Mouse (Mus musculus): Measurements from ENCODE around the gene Wsb1. TPM values are rescaled to one million over a fixed set of nuclear protein-coding genes. Genes with fewer than 3 reads are reported as not detected.

Gene Wsb1
- polyA plus RNA-seq, 1 experiment from 2014 or later = 233 TPM

DNA sequence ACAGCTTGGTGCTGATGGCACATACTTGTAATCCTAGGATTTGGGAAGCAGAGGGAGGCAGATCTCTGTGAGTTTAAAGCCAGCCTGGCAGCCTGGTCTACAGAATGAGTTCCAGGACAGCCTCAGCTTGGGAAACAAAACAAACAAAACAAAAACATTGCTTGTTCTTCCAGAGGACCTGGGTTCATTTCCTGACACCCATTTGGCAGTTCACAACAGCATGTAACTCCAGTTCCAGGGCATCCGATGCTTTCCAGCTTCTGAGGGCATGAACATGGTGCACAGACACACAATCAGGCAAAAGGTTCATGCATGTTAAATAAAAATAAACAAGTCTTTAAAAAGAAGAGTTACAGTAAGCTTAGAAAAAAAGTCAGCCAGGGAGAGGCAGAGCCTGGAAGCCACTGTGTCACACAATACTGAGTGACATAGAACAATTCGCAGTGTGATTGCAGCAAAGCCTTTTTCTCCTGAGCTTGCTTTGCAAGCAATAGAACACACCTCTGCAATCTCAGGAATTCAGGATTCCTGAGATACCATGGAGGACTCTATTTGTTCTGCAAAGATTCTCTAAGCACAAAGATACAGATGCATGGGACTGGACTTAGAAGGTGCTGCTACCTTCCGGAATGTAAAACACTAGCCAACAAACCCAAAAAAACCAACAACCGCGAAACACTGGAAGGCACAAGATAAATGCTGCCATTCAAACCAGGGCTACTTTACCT is 34.6 kb upstream of the Wsb1 start:
- Histone ChIP-seq H3K4me1 (0 out of 2 replicates have a peak, but pooled peaks cover 8% of the 10 kb centered on the region), H3K4me3 (replicated peaks) (no peak overlapping the region), H3K9ac (no peak overlapping the region), H3K27ac (replicated peaks) (no peak overlapping the region), H3K27me3 (no peaks in the 10 kb centered on the region), H3K36me3 (no peaks in the 10 kb centered on the region), H3K9me3 (replicated peaks) (no peaks in the 10 kb centered on the region), H3K4me2 (replicated peaks) (no peak overlapping the region)
- WGBS = 82% methylated on average over 5 of the region's 5 CpGs
- ATAC-seq (ENCODE audit: insufficient number of reproducible peaks, low FRiP score, low TSS enrichment, low read depth) = no peak

DNA sequence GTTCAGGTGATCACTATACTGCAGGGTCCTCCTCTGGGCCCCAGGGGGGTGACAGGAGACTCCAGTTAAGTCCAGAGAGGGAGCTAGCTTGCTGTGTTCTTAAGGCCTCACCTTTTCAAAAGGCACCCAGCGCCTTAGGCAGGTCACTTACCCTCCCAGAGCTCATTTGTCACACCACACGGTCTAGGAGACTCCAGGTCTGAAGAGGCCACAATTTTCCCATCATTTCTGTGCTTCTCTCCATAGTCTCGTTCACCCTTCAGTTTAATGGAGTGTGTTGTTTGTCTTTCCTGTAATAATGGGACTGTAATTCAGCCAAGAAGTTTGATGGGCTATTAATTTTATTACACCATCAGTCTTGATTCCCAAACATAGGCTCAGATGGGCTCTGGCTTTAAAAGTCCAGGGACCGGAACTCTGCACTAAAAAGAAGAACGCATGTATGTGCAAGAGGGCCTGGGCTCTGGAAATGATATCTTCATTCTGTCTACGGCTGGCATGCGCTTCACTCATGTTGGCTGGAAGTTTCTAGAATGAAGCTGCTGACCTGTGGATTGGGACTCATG is 33.9 kb upstream of the Wsb1 start:
- Histone ChIP-seq H3K9ac (no peak overlapping the region), H3K27ac (replicated peaks) (no peak overlapping the region), H3K4me3 (replicated peaks) (no peak overlapping the region), H3K9me3 (replicated peaks) (no peaks in the 10 kb centered on the region), H3K4me1 (0 out of 2 replicates have a peak, but pooled peaks cover 8% of the 10 kb centered on the region), H3K36me3 (no peaks in the 10 kb centered on the region), H3K27me3 (no peaks in the 10 kb centered on the region), H3K4me2 (replicated peaks) (no peak overlapping the region)
- ATAC-seq (ENCODE audit: insufficient number of reproducible peaks, low FRiP score, low TSS enrichment, low read depth) = no peak
- WGBS = 77% methylated on average over 7 of the region's 7 CpGs

DNA sequence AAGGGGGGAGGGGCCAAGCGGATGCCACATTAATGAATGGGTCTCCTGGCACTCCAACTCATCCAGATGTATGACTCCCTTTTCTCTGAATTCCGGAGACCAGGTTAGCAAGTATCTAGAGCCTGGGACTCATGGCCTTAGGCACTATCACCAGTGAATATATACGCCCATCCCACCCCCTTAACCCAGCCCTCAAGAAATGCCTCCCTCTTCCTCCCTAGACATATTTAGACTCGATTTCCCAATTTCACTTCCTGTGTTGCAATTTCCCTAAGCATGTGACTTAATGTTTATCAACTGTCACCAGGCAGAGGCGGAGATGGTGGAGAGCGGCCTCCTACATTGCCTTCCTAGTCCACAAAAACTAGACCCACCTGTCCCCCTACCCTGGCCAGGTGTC is 33.0 kb upstream of the Wsb1 start:
- H3K36me3 ChIP-seq = no peaks in the 10 kb centered on the region
- no peak for ATAC-seq (ENCODE audit: insufficient number of reproducible peaks, low FRiP score, low TSS enrichment, low read depth)
- H3K27me3 ChIP-seq = no peaks in the 10 kb centered on the region
- H3K9ac ChIP-seq = no peak overlapping the region
- H3K4me1 ChIP-seq = 0 out of 2 replicates have a peak, but pooled peaks cover 8% of the 10 kb centered on the region
- no peak overlapping the region for H3K4me2 ChIP-seq (replicated peaks)
- no peak overlapping the region for H3K27ac ChIP-seq (replicated peaks)
- no peak overlapping the region for H3K4me3 ChIP-seq (replicated peaks)
- WGBS = 62% methylated on average over 6 of the region's 6 CpGs
- H3K9me3 ChIP-seq (replicated peaks) = no peaks in the 10 kb centered on the region

DNA sequence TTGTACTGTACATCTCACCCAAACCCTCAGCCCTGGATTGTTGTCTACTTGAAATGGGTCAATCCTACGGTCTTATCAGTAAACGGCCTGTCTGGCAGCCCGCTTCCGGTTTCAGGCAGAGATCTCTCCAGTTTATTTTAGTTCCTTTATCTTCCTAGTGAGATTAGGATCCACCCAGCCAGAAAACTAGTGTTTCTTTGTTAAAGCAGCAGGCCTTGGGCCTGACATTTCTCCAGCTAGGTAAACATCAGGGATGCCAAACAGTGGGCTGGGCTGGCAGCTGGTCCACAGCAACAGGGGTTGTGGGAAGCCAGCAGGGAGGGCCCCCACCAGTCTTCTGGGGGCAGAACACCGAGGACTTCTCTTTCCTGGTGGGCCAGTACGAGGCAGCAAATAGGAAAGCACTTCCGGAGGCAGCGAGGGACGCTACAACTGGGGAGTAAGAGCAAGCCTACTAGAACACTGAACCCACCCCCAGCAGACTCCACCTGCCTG is 31.9 kb upstream of the Wsb1 start:
- H3K4me2 ChIP-seq (replicated peaks) = no peak overlapping the region
- no peak overlapping the region for H3K9ac ChIP-seq
- no peak overlapping the region for H3K27ac ChIP-seq (replicated peaks)
- H3K4me1 ChIP-seq = peaks cover 10% of the 10 kb centered on the region; the same call in 1 of the 2 replicates
- H3K4me3 ChIP-seq (replicated peaks) = no peak overlapping the region
- no peaks in the 10 kb centered on the region for H3K27me3 ChIP-seq
- no peaks in the 10 kb centered on the region for H3K36me3 ChIP-seq
- ATAC-seq (ENCODE audit: insufficient number of reproducible peaks, low FRiP score, low TSS enrichment, low read depth) = no peak
- H3K9me3 ChIP-seq (replicated peaks) = no peaks in the 10 kb centered on the region
- WGBS = 73% methylated on average over 9 of the region's 9 CpGs

DNA sequence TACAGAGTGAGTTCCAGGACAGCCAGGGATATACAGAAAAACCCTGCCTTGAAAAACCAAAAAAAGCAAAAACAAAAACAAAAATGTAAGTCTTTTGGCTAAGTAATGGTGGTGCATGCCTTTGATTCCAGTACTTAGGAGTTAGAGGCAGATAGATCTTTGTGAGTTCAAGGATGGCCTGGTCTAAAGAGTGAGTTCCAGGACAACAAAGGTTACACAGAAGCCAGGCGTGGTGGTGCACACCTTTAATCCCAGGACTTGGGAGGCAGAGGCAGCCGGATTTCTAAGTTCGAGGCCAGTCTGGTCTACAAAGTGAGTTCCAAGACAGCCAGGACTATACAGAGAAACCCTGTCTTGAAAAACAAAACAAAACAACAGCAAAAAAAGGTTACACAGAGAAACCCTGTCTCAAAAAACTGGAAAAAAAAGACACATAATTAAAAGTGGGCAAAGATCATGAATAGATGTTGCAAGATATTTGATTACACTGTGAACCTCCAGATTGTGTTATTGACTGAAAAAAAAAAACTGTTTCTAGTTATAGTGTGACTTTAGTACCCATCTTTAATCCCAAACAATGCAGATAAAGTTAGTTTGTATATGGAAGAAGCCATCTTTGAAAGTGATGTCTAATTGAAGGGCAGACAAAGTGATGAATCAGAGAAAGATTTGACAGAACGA is 29.0 kb upstream of the Wsb1 start:
- Histone ChIP-seq H3K9ac (no peak overlapping the region), H3K9me3 (replicated peaks) (no peaks in the 10 kb centered on the region), H3K4me2 (replicated peaks) (no peak overlapping the region), H3K4me3 (replicated peaks) (no peak overlapping the region), H3K36me3 (no peaks in the 10 kb centered on the region), H3K27me3 (no peaks in the 10 kb centered on the region), H3K4me1 (peaks cover 15% of the 10 kb centered on the region; the same call in 1 of the 2 replicates), H3K27ac (replicated peaks) (no peak overlapping the region)
- WGBS = 90% methylated on average over 4 of the region's 4 CpGs
- no peak for ATAC-seq (ENCODE audit: insufficient number of reproducible peaks, low FRiP score, low TSS enrichment, low read depth)

DNA sequence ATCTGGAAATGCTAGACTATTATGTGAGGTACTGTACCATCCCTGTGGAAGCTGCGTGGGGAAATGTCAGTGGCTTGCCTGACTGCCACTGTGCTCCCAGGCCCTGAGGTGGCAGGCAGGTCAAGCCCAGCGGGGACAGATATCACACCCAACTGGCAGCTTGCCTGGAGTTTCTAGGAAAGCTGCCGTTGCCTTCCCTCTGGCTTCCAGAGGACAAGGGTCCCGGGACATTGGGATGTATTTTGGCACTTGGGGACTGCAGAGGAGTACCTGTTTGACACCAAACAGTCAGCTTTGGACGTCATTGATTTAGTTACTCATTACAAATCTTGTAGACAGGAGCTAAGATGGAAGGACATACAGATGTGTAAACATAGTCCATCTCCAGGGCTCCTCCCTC is 26.9 kb upstream of the Wsb1 start:
- Histone ChIP-seq H3K4me1 (peaks cover 15% of the 10 kb centered on the region; the same call in 1 of the 2 replicates), H3K27me3 (no peaks in the 10 kb centered on the region), H3K4me3 (replicated peaks) (no peak overlapping the region), H3K4me2 (replicated peaks) (no peak overlapping the region), H3K9me3 (replicated peaks) (no peaks in the 10 kb centered on the region), H3K36me3 (no peaks in the 10 kb centered on the region), H3K9ac (no peak overlapping the region), H3K27ac (replicated peaks) (no peak overlapping the region)
- ATAC-seq (ENCODE audit: insufficient number of reproducible peaks, low FRiP score, low TSS enrichment, low read depth) = no peak
- 51% methylated on average over 5 of the region's 5 CpGs for WGBS

DNA sequence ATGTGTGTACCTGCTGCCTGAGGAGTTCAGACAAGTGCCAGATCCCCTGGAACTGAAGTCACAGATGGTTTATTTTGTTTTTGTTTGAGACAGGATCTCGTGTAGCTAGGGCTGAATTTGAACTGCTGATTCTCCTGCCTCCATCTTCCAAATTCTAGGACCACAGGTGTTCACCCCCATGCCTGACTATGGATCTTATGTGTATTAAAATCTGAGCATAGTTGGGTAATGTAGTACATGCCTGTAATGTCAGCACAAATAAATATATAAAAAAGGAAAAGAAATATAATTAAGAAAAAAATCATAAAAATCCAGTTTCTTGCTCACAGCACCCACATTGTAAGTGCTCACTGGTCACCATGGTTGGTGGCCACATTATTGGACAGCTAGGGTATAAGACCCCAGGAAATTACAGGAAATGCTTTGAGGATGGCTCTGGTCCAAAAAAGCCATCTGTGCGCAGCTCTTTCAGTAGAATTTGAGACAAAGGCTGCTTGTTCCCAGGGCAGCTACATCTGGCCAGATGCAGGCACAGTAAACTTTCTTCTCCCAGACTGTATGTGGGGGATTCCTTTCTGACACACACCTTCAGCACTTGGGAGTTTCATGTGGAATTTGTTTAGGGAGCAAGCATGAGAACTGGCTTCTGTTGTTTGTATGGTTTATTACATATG is 25.4 kb upstream of the Wsb1 start:
- H3K36me3 ChIP-seq = no peaks in the 10 kb centered on the region
- H3K4me2 ChIP-seq (replicated peaks) = no peak overlapping the region
- ATAC-seq (ENCODE audit: insufficient number of reproducible peaks, low FRiP score, low TSS enrichment, low read depth) = no peak
- H3K27ac ChIP-seq (replicated peaks) = peak overlapping the region; percentile 66
- no peak overlapping the region for H3K4me3 ChIP-seq (replicated peaks)
- H3K9me3 ChIP-seq (replicated peaks) = no peaks in the 10 kb centered on the region
- no peak overlapping the region for H3K9ac ChIP-seq
- WGBS = 17% methylated on average over 2 of the region's 2 CpGs
- H3K4me1 ChIP-seq = peaks cover 15% of the 10 kb centered on the region; the same call in 1 of the 2 replicates
- no peaks in the 10 kb centered on the region for H3K27me3 ChIP-seq

DNA sequence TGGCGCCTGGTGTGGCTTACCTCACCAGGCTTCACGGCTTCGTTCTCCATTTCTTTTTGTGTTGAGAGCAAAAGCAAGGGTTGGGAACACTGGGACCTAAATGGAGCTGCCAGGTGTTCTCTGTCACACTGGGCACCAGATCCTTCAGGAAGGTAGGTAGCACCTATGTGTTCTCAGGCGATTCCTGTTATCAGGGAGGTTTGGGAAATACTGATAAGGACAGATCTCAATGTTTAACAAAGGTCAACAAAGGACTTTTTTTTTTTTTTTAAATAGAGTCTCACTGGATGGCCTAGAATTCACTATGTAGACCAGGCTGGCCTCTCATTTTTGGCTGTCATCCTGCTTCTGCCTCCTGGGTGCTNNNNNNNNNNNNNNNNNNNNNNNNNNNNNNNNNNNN is 19.3 kb upstream of the Wsb1 start:
- no peak overlapping the region for H3K4me3 ChIP-seq (replicated peaks)
- H3K4me2 ChIP-seq (replicated peaks) = no peak overlapping the region
- no peaks in the 10 kb centered on the region for H3K4me1 ChIP-seq
- ATAC-seq (ENCODE audit: insufficient number of reproducible peaks, low FRiP score, low TSS enrichment, low read depth) = no peak
- no peak overlapping the region for H3K9ac ChIP-seq
- WGBS = 84% methylated on average over 4 of the region's 4 CpGs
- no peaks in the 10 kb centered on the region for H3K36me3 ChIP-seq
- no peaks in the 10 kb centered on the region for H3K9me3 ChIP-seq (replicated peaks)
- no peaks in the 10 kb centered on the region for H3K27me3 ChIP-seq
- H3K27ac ChIP-seq (replicated peaks) = no peak overlapping the region

DNA sequence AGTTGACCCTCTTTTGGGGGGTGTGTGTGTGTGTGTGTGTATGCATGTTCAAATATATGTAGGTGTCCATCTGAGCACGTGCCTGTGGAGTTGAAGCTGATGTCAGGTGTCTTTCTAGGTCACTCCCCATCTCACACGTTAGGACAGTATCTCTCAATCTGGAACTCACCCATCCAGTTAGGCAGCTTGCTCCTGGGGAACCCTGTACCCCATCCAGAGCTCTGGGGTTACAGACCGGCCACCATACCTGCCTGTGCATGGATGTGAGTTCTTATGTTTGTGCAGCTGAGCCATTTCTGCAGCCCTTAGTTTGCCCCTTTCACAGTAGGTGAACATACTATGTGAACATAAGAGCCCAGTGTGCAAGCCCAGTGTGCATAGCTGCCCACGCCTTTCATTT is 18.6 kb upstream of the Wsb1 start:
- H3K9me3 ChIP-seq (replicated peaks) = no peaks in the 10 kb centered on the region
- 62% methylated on average over 4 of the region's 4 CpGs for WGBS
- H3K27me3 ChIP-seq = no peaks in the 10 kb centered on the region
- no peak for ATAC-seq (ENCODE audit: insufficient number of reproducible peaks, low FRiP score, low TSS enrichment, low read depth)
- H3K27ac ChIP-seq (replicated peaks) = no peak overlapping the region
- no peaks in the 10 kb centered on the region for H3K4me1 ChIP-seq
- no peak overlapping the region for H3K4me3 ChIP-seq (replicated peaks)
- no peak overlapping the region for H3K9ac ChIP-seq
- no peak overlapping the region for H3K4me2 ChIP-seq (replicated peaks)
- H3K36me3 ChIP-seq = no peaks in the 10 kb centered on the region

DNA sequence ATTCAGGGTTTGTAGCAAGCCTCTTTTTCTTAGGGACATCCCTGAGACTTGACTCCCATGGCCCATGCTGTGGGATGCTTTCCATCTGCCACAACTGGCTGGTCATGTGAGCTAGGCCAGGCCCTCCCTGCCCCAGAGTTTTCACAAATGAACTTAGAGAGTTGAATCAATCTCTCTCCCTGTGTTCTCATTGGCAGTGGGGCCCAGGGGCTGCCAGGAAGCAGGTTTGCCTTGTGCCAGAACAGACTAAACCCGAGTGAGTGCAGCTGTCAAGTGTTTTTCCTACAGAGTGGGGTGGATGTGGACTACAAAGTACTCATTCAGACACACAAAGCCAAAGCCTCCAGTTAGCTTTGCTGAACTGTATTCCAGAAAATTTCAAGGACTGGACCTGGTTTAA is 12.7 kb upstream of the Wsb1 start:
- no peak overlapping the region for H3K27ac ChIP-seq (replicated peaks)
- no peak overlapping the region for H3K4me2 ChIP-seq (replicated peaks)
- H3K27me3 ChIP-seq = no peaks in the 10 kb centered on the region
- H3K4me3 ChIP-seq (replicated peaks) = no peak overlapping the region
- no peak overlapping the region for H3K9ac ChIP-seq
- H3K36me3 ChIP-seq = no peaks in the 10 kb centered on the region
- H3K4me1 ChIP-seq = 0 out of 2 replicates have a peak, but pooled peaks cover 5% of the 10 kb centered on the region
- H3K9me3 ChIP-seq (replicated peaks) = no peaks in the 10 kb centered on the region
- 16% methylated on average over 1 of the region's 1 CpGs for WGBS
- ATAC-seq (ENCODE audit: insufficient number of reproducible peaks, low FRiP score, low TSS enrichment, low read depth) = peak; percentile 73

DNA sequence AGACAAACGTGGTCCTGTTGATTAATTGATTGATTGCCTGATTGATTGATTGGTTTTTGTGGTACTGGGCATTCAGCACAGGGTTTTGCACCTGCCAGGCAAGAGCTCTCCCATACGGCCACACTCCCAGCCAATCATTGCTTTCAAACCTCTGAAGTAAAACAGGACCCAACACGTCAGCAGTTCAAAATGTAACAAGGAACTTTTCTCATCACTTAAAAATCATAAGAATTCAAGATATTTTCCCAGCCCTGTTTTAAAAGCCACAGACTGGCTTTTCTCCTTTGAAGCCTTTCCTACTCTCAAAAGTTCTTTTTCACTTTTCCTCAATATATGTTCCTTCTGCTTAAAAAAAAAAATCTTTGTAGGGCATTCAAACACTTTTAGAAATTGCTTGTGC is 9.9 kb upstream of the Wsb1 start:
- WGBS = 31% methylated on average over 3 of the region's 3 CpGs
- H3K4me2 ChIP-seq (replicated peaks) = no peak overlapping the region
- ATAC-seq (ENCODE audit: insufficient number of reproducible peaks, low FRiP score, low TSS enrichment, low read depth) = no peak
- H3K4me3 ChIP-seq (replicated peaks) = no peak overlapping the region
- H3K27ac ChIP-seq (replicated peaks) = no peak overlapping the region
- H3K36me3 ChIP-seq = no peaks in the 10 kb centered on the region
- 0 out of 2 replicates have a peak, but pooled peaks cover 5% of the 10 kb centered on the region for H3K4me1 ChIP-seq
- H3K9ac ChIP-seq = no peak overlapping the region
- H3K27me3 ChIP-seq = no peaks in the 10 kb centered on the region
- no peaks in the 10 kb centered on the region for H3K9me3 ChIP-seq (replicated peaks)

Measured in embryonic facial prominence, embryonic 15.5 days (tissue).